Mouse (Mus musculus) cerebellum, postnatal 25 days (tissue): Measurements from ENCODE around the gene Cdkn3.
"Not testable (repeated sequence)": the region's sequence is repeated elsewhere in the genome, so short reads cannot be mapped to it uniquely, and the experiment has no call there.

Source experiments
- DNase-seq, 2 experiments: peaks; one replicate each; pipeline ENCODE4 v3.0.0; 2021; ENCODE audit warnings: mixed read lengths in 2 of 2

The Cdkn3 gene

DNA sequence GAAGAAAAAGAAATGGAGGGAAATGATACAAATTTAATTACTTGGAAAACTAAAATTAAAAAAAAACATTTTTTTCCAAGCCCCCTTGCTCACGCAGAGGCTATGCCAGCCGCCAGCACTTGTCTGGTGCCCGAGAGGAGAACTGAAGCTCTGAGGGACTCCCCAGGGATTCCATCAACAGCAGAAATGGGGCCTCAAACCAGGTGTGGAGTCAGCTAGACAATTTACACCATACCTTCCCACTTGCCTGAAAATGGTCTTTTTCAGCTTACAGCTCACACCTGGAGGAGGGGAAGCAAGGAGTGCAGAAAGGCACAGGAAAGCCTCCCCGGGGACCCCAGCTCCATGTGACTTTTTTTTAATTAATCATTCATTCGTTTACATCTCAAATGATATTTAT is 24.9 kb downstream of the Cdkn3 start:
- no peak for DNase-seq

- DNase-seq, result no peak
Measured at GRCm38 (mm10) chr14:46787454-46787786, 27.1 kb downstream of the Cdkn3 start.

- DNase-seq, result peak; percentile 94 to 95
Measured at GRCm38 (mm10) chr14:46787787-46788504, 27.6 kb downstream of the Cdkn3 start, which contains the start of gene Cnih1. TSS of gene Cnih1 (minus strand) at chr14:46788411.

DNA sequence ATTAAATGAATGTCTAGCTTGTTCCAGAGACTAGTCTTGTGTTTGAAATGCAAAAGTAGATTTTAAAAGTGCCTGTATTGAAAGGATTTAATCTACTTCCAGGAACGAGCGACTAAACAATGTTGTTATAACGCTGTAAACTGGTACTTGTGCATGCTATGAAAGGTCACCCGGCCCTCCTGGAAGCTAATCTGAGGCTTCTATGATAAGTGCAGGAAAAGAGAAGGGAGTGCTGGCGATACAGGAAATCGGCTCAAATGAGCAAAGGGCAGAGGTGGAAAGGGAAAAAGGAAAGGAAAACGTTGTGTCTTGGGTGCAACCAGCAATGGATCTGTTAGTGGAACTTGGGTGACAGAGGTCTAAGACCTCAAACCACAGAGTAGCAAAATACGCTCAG is 28.2 kb downstream of the Cdkn3 start:
- DNase-seq, result peak; percentile 16 to 24

- DNase-seq, result no peak
Measured at GRCm38 (mm10) chr14:46790303-46790702, 30.0 kb downstream of the Cdkn3 start.

DNA sequence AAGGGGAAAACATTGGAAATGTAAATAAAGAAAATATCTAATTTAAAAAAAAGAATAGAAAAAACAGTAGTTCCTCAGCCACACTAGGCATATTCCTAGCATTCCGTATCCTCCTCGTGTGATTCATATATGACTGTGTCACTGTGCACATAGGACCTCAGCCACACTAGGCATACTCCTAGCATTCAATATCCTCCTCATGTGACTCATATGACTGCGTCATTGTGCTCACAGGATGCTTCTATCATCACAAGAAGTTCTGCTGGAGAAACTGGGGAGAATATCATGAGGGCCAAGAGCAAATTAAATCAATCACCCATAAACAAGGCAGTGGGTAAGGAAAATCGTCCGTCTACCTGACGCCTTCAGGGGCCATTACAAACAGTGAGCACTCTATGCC is 30.4 kb downstream of the Cdkn3 start:
- DNase-seq, result no peak

DNA sequence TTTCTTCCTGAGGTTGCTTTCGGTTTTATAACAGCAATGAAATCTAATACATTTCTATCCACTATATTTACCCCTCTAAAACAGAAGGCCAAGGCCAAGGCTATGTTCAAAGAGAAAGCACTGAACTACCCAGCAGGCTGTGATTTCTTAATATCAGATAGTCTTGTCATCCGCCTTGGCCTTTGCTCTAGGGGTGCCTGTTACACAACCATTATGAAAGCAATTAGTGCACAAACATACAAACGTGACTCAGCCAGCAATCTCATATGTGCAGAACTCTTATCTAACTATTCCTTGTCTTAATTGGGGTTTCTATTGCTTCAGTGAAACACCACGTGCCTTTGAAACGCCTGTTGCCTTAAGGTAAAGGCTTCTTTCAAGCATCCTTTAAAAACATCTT is 33.8 kb downstream of the Cdkn3 start:
- no peak for DNase-seq

GRCm38 (mm10) chr14:46800684-46801345 is 40.5 kb downstream of the Cdkn3 start:
- no peak for DNase-seq

DNA sequence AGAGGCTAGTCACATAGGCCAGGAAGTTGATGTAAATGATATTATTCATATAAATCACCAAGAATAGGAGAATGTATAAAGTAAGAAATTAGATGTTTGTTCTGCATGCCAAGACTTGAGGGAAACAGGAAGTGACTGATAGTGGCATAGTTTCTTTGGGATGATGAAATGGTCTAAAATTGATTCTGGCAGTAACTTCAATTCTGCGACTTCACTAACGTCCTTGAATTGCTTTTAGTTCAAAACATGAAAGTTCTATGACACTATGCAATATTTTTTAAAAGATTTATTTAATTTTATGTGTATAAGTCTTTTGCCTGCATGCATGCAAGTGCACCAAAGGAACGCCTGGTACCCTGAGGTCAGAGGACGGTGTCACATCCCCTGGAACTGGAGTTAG is 42.9 kb downstream of the Cdkn3 start:
- no peak for DNase-seq

DNA sequence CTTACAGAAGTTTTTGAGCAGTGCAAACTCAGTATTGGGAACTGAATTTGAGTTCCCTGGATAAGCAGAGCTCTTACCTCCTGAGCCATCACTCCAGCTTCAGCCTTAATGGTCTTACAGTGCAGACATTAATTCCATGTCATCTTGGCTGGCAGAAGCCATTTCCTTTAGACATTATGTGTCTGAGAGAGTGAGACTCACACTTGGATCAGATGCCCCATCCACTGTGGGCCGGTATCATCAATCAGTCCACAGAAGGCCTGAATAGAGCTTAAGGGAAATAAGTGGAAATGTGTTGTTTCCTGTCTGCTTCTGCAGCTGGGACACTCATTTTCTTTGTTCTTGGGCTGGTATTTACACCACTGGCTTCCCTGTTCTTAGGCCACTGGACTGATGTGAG is 43.5 kb downstream of the Cdkn3 start:
- DNase-seq, result no peak

DNA sequence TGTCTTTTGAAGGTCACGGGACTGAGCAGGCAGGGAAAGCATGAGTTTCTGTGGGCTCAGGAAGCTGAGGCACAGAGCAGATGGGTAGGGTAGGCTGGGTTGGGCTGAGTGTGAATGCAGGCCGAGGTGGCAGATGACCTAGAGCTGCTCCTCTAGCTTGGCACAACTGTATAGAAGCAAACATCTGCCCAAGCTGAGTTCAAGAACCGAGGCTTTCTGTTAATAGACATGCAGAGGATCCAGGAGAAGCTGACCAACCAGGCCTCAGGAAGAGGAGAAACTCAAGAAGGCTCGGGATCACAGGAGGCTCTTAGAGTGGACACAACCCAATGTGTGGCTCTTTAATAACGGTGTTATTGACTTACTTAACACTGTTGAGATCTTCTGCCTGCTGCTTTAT is 45.8 kb downstream of the Cdkn3 start:
- no peak for DNase-seq

DNA sequence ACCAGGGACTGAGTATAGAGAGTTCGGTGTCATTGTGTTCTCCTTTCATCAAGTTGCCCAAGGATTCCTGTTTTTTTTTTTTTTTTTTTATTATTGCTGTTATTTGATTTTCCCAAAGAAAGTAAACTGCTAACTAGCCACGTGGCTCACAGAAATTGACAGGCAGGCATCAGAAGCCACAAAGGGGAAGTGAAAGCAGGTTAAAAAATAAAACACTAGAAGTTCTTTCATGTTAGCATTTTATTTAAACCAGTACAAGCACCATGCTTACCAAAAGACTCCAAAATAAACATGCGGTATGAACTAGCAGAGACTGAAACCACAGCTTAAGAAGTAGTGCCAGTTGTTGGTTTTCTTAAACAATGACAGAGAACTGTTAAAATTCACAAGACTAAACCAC is 47.6 kb downstream of the Cdkn3 start:
- no peak for DNase-seq

GRCm38 (mm10) chr14:46815640-46816039 is 55.3 kb downstream of the Cdkn3 start:
- DNase-seq, result no peak

GRCm38 (mm10) chr14:46816916-46817622 is 56.7 kb downstream of the Cdkn3 start:
- no peak for DNase-seq

DNA sequence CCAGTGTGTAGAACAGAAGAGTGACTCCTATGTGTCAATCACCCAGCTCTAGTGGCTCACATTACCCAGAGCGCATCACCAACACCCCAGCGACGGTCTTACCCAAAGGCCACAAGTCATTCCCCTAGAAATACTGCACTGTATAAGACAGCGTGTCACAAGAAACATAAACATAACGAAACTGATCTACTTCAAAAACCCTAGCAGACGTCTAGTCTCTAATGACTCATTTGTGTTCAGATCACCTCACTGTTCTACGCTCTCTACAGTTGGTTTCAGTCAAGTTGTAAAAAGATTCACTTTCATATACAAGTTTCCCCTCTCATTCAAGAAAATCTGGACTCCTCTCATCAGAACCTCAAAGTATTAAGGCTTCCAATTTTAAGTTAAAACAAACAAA is 58.4 kb downstream of the Cdkn3 start:
- DNase-seq, result no peak

DNA sequence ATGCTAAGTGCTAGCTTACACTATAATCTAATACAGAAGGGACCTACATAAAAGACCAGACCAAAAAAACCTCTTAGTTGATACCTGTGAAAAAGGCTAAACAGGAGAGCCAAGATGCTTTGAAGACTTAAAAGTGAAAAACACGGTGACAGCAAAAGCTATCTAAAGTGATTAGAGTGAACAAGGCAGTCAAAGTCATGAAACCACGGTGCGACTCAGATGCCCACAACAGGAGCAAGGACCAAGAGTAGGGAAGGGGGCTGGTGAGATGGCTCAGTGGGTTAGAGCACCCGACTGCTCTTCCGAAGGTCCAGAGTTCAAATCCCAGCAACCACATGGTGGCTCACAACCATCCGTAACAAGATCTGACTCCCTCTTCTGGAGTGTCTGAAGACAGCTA is 59.6 kb downstream of the Cdkn3 start:
- DNase-seq, result not testable (repeated sequence)
